Mouse (Mus musculus) left cerebral cortex, adult 2 months (tissue): ENCODE results near the gene Gna11. TPM values are rescaled to one million over a fixed set of nuclear protein-coding genes. Genes with fewer than 3 reads are reported as not detected.
A peak's percentile ranks its signal among the peaks of the same experiment; 100 is the strongest.

ENCODE experiments used
- DNase-seq, 2 experiments: peaks; one replicate each; pipeline ENCODE4 v3.0.0; 2021 to 2022; ENCODE audit warnings: low spot score in 2 of 2, mixed read lengths in 1 of 2; ENCODE audit errors: extremely low spot score in 1 of 2
- H3K27ac ChIP-seq: fragments of 200-600 bp; 2 replicates; pipeline ENCODE4 v1.8.1; 2022
- H3K4me3 ChIP-seq: fragments of 200-600 bp; 2 replicates; pipeline ENCODE4 v1.8.1; 2022
- CTCF ChIP-seq: fragments of 200-600 bp; IDR thresholded peaks from 2 replicates; pipeline ENCODE4 v1.8.1; 2022; ENCODE audit warnings: antibody characterized with exemption, mild to moderate bottlenecking, moderate library complexity
- intact Hi-C: fragments of 180-260 bp; cut with DNase I; formaldehyde crosslinking; loops from one replicate; pipeline ENCODE4 v1.15.1; 2025
- total RNA-seq, 2 experiments: library from RNA; stranded (reverse); gene quantifications; 2 replicates each; pipeline ENCODE4 v1.2.3; 2021

The Gna11 gene
- total RNA-seq, 2 experiments from 2014 or later: 106 to 110 TPM

- intact Hi-C loops: no loop called here
- Histone ChIP-seq H3K27ac (no peak overlapping the region), H3K4me3 (no peak overlapping the region)
- DNase-seq: no peak
- TF ChIP-seq CTCF: no peak; the same call in 1 of the 2 replicates
These were observed 31.2 kb downstream of the Gna11 start for GRCm38 (mm10) chr10:81513798-81514197.

- Histone ChIP-seq H3K27ac (no peak overlapping the region), H3K4me3 (no peak overlapping the region)
- intact Hi-C loops: no loop called here
- TF ChIP-seq CTCF: no peak
- DNase-seq: no peak
These were observed 34.7 kb downstream of the Gna11 start for GRCm38 (mm10) chr10:81510246-81510810.

GRCm38 (mm10) chr10:81507691-81508489, 37.1 kb downstream of the Gna11 start:
- DNase-seq: no peak
- no peak for TF ChIP-seq CTCF
- no peak overlapping the region for H3K27ac ChIP-seq
- no peak overlapping the region for H3K4me3 ChIP-seq
- intact Hi-C loops: loop anchor here (2.0 kb wide), 1 partner anchor 13 kb away; no protein-coding TSS in a partner anchor

- TF ChIP-seq CTCF: no peak
- H3K4me3 ChIP-seq: no peak overlapping the region
- intact Hi-C loops: loop anchor here (2.0 kb wide), 1 partner anchor 14 kb away; no protein-coding TSS in a partner anchor
- no peak overlapping the region for H3K27ac ChIP-seq
- DNase-seq: no peak
These were observed 37.9 kb downstream of the Gna11 start for GRCm38 (mm10) chr10:81507095-81507494.

GRCm38 (mm10) chr10:81505016-81505664, 39.9 kb downstream of the Gna11 start:
- intact Hi-C loops: loop anchor here (2.0 kb wide), 1 partner anchor 666 kb away; no protein-coding TSS in a partner anchor
- no peak overlapping the region for H3K27ac ChIP-seq
- H3K4me3 ChIP-seq: no peak overlapping the region
- no peak for DNase-seq
- no peak for TF ChIP-seq CTCF

- intact Hi-C loops: loop anchor here (1.0 kb wide), 3 partner anchors 24 to 103 kb away; no protein-coding TSS in a partner anchor
- peak; percentile 100 for TF ChIP-seq CTCF
These were observed 42.3 kb downstream of the Gna11 start for GRCm38 (mm10) chr10:81502658-81503057.

GRCm38 (mm10) chr10:81501863-81502262, 43.1 kb downstream of the Gna11 start:
- Histone ChIP-seq H3K4me3 (no peak overlapping the region), H3K27ac (no peak overlapping the region)
- DNase-seq: no peak
- no peak for TF ChIP-seq CTCF
- intact Hi-C loops: loop anchor here (1.0 kb wide), 3 partner anchors 24 to 103 kb away; no protein-coding TSS in a partner anchor

More at GRCm38 (mm10) chr10:81502658-81503057, 42.3 kb downstream of the Gna11 start:
- DNase-seq: peak; percentile 88 to 95
- peak overlapping the region; percentile 50 for H3K4me3 ChIP-seq
- H3K27ac ChIP-seq: no peak overlapping the region

GRCm38 (mm10) chr10:81500032-81500431, 45.0 kb downstream of the Gna11 start, which contains the start of gene S1pr4:
Gene S1pr4, minus strand, starts transcription at chr10:81500132.
- H3K4me3 ChIP-seq: no peak within 1 kb of the TSS

GRCm38 (mm10) chr10:81499250-81499901, 45.6 kb downstream of the Gna11 start:
- intact Hi-C loops: no loop called here
- Histone ChIP-seq H3K4me3 (no peak overlapping the region), H3K27ac (peak overlapping the region; percentile 47; the same call in 1 of the 2 replicates)
- no peak for DNase-seq
- no peak for TF ChIP-seq CTCF

More at GRCm38 (mm10) chr10:81500032-81500431, 45.0 kb downstream of the Gna11 start, which contains the start of gene S1pr4:
- TF ChIP-seq CTCF: no peak
- H3K27ac ChIP-seq: peak within 1 kb of the TSS; percentile 47; the same call in 1 of the 2 replicates
- DNase-seq: no peak
- intact Hi-C loops: no loop called here

GRCm38 (mm10) chr10:81498316-81499249, 46.4 kb downstream of the Gna11 start:
- intact Hi-C loops: no loop called here
- no peak for DNase-seq
- TF ChIP-seq CTCF: no peak
- H3K4me3 ChIP-seq: no peak overlapping the region
- H3K27ac ChIP-seq: peak overlapping the region; percentile 47; the same call in 1 of the 2 replicates
